Comparison of ENCODE assay signal across 8 mouse cellular contexts in genomic region chr10:41488877-41489276, GRCm38 (mm10). TPM values are rescaled to one million over a fixed set of nuclear protein-coding genes. Genes with fewer than 3 reads are reported as not detected.
A peak's percentile ranks its signal among the peaks of the same experiment; 100 is the strongest.
DNase-seq lines count a peak whose midpoint lies in the region; ATAC-seq and TF ChIP-seq lines count a peak whose summit lies in the region.

No protein-coding gene starts in this region.

- peaks cover 5% of the 10 kb centered on the region; the same call in 1 of the 2 replicates for H3K4me1 ChIP-seq in lung, postnatal 0 days (ENCODE audit: insufficient read depth, low read depth, low read length)
- H3K4me1 ChIP-seq in forebrain, embryonic 11.5 days (replicated peaks; ENCODE audit: control insufficient read depth, insufficient read depth, low read length), result 0 out of 2 replicates have a peak, but pooled peaks cover 10% of the 10 kb centered on the region
- H3K4me1 ChIP-seq in limb, embryonic 14.5 days (ENCODE audit: control insufficient read depth, insufficient read depth, low read length), result peaks cover 14% of the 10 kb centered on the region
- H3K4me1 ChIP-seq in small intestine, adult 2 months (ENCODE audit: control insufficient read depth, insufficient read depth, insufficient read length, low read length), result peaks cover 19% of the 10 kb centered on the region

- H3K9me3 ChIP-seq in lung, postnatal 0 days (ENCODE audit: low read length), result no peaks in the 10 kb centered on the region
- H3K9me3 ChIP-seq in forebrain, embryonic 11.5 days (ENCODE audit: control insufficient read depth, low read length), result no peaks in the 10 kb centered on the region
- H3K9me3 ChIP-seq in limb, embryonic 14.5 days (ENCODE audit: control insufficient read depth, low read length), result no peaks in the 10 kb centered on the region

- H3K4me2 ChIP-seq in lung, postnatal 0 days (replicated peaks; ENCODE audit: low read depth, low read length), result peak overlapping the region; percentile 98
- H3K4me2 ChIP-seq in forebrain, embryonic 11.5 days (ENCODE audit: low read depth, low read length, severe bottlenecking), result peak overlapping the region; percentile 86
- peak overlapping the region; percentile 100 for H3K4me2 ChIP-seq in limb, embryonic 14.5 days (replicated peaks; ENCODE audit: low read depth, low read length, severe bottlenecking)

- no peak overlapping the region for H3K9ac ChIP-seq in lung, postnatal 0 days (replicated peaks; ENCODE audit: low read depth)
- peak overlapping the region; percentile 78 for H3K9ac ChIP-seq in forebrain, embryonic 11.5 days (ENCODE audit: low read length)
- H3K9ac ChIP-seq in limb, embryonic 14.5 days (ENCODE audit: low read depth, low read length, severe bottlenecking), result peak overlapping the region; percentile 73

- TF ChIP-seq POLR2A in limb, embryonic 14.5 days (IDR thresholded peaks at IDR 0.05; ENCODE audit: borderline replicate concordance, extremely low read depth, insufficient read depth, insufficient read length), result no peak
- TF ChIP-seq POLR2A in small intestine, adult 2 months (IDR thresholded peaks at IDR 0.05; ENCODE audit: low read depth, low read length), result no peak

- DNase-seq in lung, postnatal 0 days (ENCODE audit: low spot score), result peak; percentile 66
- DNase-seq in lung, postnatal 10 days, result no peak
- no peak for DNase-seq in forebrain, embryonic 11.5 days (ENCODE audit: low spot score)
- DNase-seq in limb, embryonic 14.5 days (ENCODE audit: low spot score), result no peak
- no peak for DNase-seq in kidney, adult 18-20 months
- DNase-seq in gastrocnemius, adult 18-20 months (ENCODE audit: low spot score), result no peak
- no peak for DNase-seq in cerebellum, adult 9-11 months

- TF ChIP-seq EP300 in lung, postnatal 0 days (IDR thresholded peaks at IDR 0.05), result no peak

- peak overlapping the region; percentile 68 for H3K4me3 ChIP-seq in lung, postnatal 0 days (ENCODE audit: low read depth, low read length)
- peak overlapping the region; percentile 56 for H3K4me3 ChIP-seq in forebrain, embryonic 11.5 days (ENCODE audit: low read depth, low read length)
- peak overlapping the region; percentile 62 for H3K4me3 ChIP-seq in limb, embryonic 14.5 days (replicated peaks; ENCODE audit: low read length)
- H3K4me3 ChIP-seq in small intestine, adult 2 months (ENCODE audit: low read depth, low read length), result peak overlapping the region; percentile 85

- H3K27me3 ChIP-seq in lung, postnatal 0 days (replicated peaks; ENCODE audit: insufficient read depth, low read length), result no peaks in the 10 kb centered on the region
- H3K27me3 ChIP-seq in forebrain, embryonic 11.5 days (ENCODE audit: control insufficient read depth, insufficient read depth, low read length), result no peaks in the 10 kb centered on the region
- no peaks in the 10 kb centered on the region for H3K27me3 ChIP-seq in limb, embryonic 14.5 days (ENCODE audit: control insufficient read depth, insufficient read depth, low read length)
- H3K27me3 ChIP-seq in small intestine, adult 2 months (ENCODE audit: control insufficient read depth, insufficient read depth, low read length), result no peaks in the 10 kb centered on the region

- H3K36me3 ChIP-seq in lung, postnatal 0 days (ENCODE audit: insufficient read depth, low read length), result peaks cover 29% of the 10 kb centered on the region
- H3K36me3 ChIP-seq in forebrain, embryonic 11.5 days (ENCODE audit: control insufficient read depth, insufficient read depth, low read length), result no peaks in the 10 kb centered on the region; the same call in 1 of the 2 replicates
- peaks cover 44% of the 10 kb centered on the region for H3K36me3 ChIP-seq in limb, embryonic 14.5 days (ENCODE audit: control insufficient read depth, insufficient read depth, low read length)
- peaks cover 36% of the 10 kb centered on the region for H3K36me3 ChIP-seq in small intestine, adult 2 months (ENCODE audit: control insufficient read depth, insufficient read depth, low read length)

- WGBS in lung, postnatal 0 days, result 22% methylated on average over 7 of the region's 7 CpGs
- 59% methylated on average over 7 of the region's 7 CpGs for WGBS in forebrain, embryonic 11.5 days
- 45% methylated on average over 7 of the region's 7 CpGs for WGBS in limb, embryonic 14.5 days
- 12% methylated on average over 7 of the region's 7 CpGs for WGBS in small intestine, adult 2 months

- no peak for ATAC-seq in lung, postnatal 0 days
- no peak for ATAC-seq in forebrain, embryonic 11.5 days (replicated peaks; ENCODE audit: low FRiP score)
- ATAC-seq in limb, embryonic 14.5 days (ENCODE audit: low FRiP score, low read depth), result no peak

- no peak for TF ChIP-seq CTCF in lung, postnatal 0 days (IDR thresholded peaks at IDR 0.05)
- no peak for TF ChIP-seq CTCF in small intestine, adult 2 months (IDR thresholded peaks at IDR 0.05; ENCODE audit: extremely low read depth, insufficient read length, insufficient replicate concordance, low read depth, low read length)

- H3K27ac ChIP-seq in lung, postnatal 0 days (ENCODE audit: low read length), result no peak overlapping the region
- H3K27ac ChIP-seq in forebrain, embryonic 11.5 days (ENCODE audit: low read depth, low read length), result no peak overlapping the region
- no peak overlapping the region for H3K27ac ChIP-seq in limb, embryonic 14.5 days (replicated peaks; ENCODE audit: low read depth, low read length)
- H3K27ac ChIP-seq in small intestine, adult 2 months (ENCODE audit: insufficient read depth, low read depth, low read length), result peak overlapping the region; percentile 87

RNA-seq across cellular contexts. Expression of gene Smpd2, which starts 1.3 kb away (rescaled TPM):
- polyA plus RNA-seq in lung, postnatal 0 days (2015; fragmentation: Nextera tagmentation; extraction: Ambion mirVana), result 54.9 and 58.6 TPM in 2 replicates
- polyA plus RNA-seq in forebrain, embryonic 11.5 days (2014; fragmentation: Nextera tagmentation; extraction: Ambion mirVana), result 50.7 and 56.7 TPM in 2 replicates
- polyA plus RNA-seq in limb, embryonic 14.5 days (2012; rRNA removed), result 75.2 and 86.8 TPM in 2 replicates
- 46.2 and 49.8 TPM in 2 replicates for polyA plus RNA-seq in limb, embryonic 14.5 days (2014; fragmentation: Nextera tagmentation; extraction: Ambion mirVana)
- polyA plus RNA-seq in small intestine, adult 2 months (2012; rRNA removed), result 49.9 and 121 TPM in 2 replicates
- 1 to 10 TPM; 9.2 to 9.9 TPM for total RNA-seq in gastrocnemius, adult 18-20 months (2021)

RNA-seq across cellular contexts. Expression of gene Ppil6, which starts 1.4 kb away (rescaled TPM):
- 11.1 and 11.7 TPM in 2 replicates for polyA plus RNA-seq in lung, postnatal 0 days (2015; fragmentation: Nextera tagmentation; extraction: Ambion mirVana)
- 0.65 and 0.98 TPM in 2 replicates for polyA plus RNA-seq in forebrain, embryonic 11.5 days (2014; fragmentation: Nextera tagmentation; extraction: Ambion mirVana)
- polyA plus RNA-seq in limb, embryonic 14.5 days (2012; rRNA removed), result 0.29 and 0.58 TPM in 2 replicates
- polyA plus RNA-seq in limb, embryonic 14.5 days (2014; fragmentation: Nextera tagmentation; extraction: Ambion mirVana), result 0.52 and 1.1 TPM in 2 replicates
- polyA plus RNA-seq in small intestine, adult 2 months (2012; rRNA removed), result 0.15 TPM in 1 of 2 replicates, not detected in the other
- not detected for total RNA-seq in gastrocnemius, adult 18-20 months (2021)

RNA-seq across cellular contexts. Expression of gene Mical1, which starts 12.8 kb away (rescaled TPM):
- 22.8 and 27.9 TPM in 2 replicates for polyA plus RNA-seq in lung, postnatal 0 days (2015; fragmentation: Nextera tagmentation; extraction: Ambion mirVana)
- 41.5 and 50.9 TPM in 2 replicates for polyA plus RNA-seq in forebrain, embryonic 11.5 days (2014; fragmentation: Nextera tagmentation; extraction: Ambion mirVana)
- 53.8 and 66.0 TPM in 2 replicates for polyA plus RNA-seq in limb, embryonic 14.5 days (2012; rRNA removed)
- 39.5 and 40.2 TPM in 2 replicates for polyA plus RNA-seq in limb, embryonic 14.5 days (2014; fragmentation: Nextera tagmentation; extraction: Ambion mirVana)
- polyA plus RNA-seq in small intestine, adult 2 months (2012; rRNA removed), result 78.0 and 164 TPM in 2 replicates
- 1 to 10 TPM; 4.0 to 7.8 TPM for total RNA-seq in gastrocnemius, adult 18-20 months (2021)

RNA-seq across cellular contexts. Expression of gene Cd164, which starts 30.3 kb away (rescaled TPM):
- polyA plus RNA-seq in lung, postnatal 0 days (2015; fragmentation: Nextera tagmentation; extraction: Ambion mirVana), result 130 and 135 TPM in 2 replicates
- 125 and 138 TPM in 2 replicates for polyA plus RNA-seq in forebrain, embryonic 11.5 days (2014; fragmentation: Nextera tagmentation; extraction: Ambion mirVana)
- 160 and 192 TPM in 2 replicates for polyA plus RNA-seq in limb, embryonic 14.5 days (2012; rRNA removed)
- polyA plus RNA-seq in limb, embryonic 14.5 days (2014; fragmentation: Nextera tagmentation; extraction: Ambion mirVana), result 200 and 209 TPM in 2 replicates
- 56.9 and 81.6 TPM in 2 replicates for polyA plus RNA-seq in small intestine, adult 2 months (2012; rRNA removed)
- 100 to 1,000 TPM; 145 to 153 TPM for total RNA-seq in gastrocnemius, adult 18-20 months (2021)

RNA-seq across cellular contexts. Expression of gene Zbtb24, which starts 38.7 kb away (rescaled TPM):
- polyA plus RNA-seq in lung, postnatal 0 days (2015; fragmentation: Nextera tagmentation; extraction: Ambion mirVana), result 14.6 and 14.8 TPM in 2 replicates
- polyA plus RNA-seq in forebrain, embryonic 11.5 days (2014; fragmentation: Nextera tagmentation; extraction: Ambion mirVana), result 18.6 and 21.0 TPM in 2 replicates
- 21.3 and 22.2 TPM in 2 replicates for polyA plus RNA-seq in limb, embryonic 14.5 days (2012; rRNA removed)
- polyA plus RNA-seq in limb, embryonic 14.5 days (2014; fragmentation: Nextera tagmentation; extraction: Ambion mirVana), result 19.0 and 22.3 TPM in 2 replicates
- polyA plus RNA-seq in small intestine, adult 2 months (2012; rRNA removed), result 7.0 and 15.7 TPM in 2 replicates
- total RNA-seq in gastrocnemius, adult 18-20 months (2021), result 1 to 10 TPM; 4.6 to 5.0 TPM
